Mouse (Mus musculus) CH12.LX (cell line): ENCODE measurements around the gene Gorasp1.

Source experiments
- CTCF ChIP-seq, 2 experiments: IDR thresholded peaks in 1 of 2; conservative IDR thresholded peaks in 1 of 2; 2 replicates each; pipeline ENCODE4 v1.5.1; 2011 to 2012; ENCODE audit warnings: low read depth in 2 of 2, low read length in 2 of 2, improper control_type of control experiment in 1 of 2, inconsistent platforms in 1 of 2, mild to moderate bottlenecking in 1 of 2, moderate library complexity in 1 of 2
- E2F4 ChIP-seq: IDR thresholded peaks from 2 replicates; pipeline ENCODE4 v1.6.1; 2011; ENCODE audit warnings: low read depth, low read length, improper control_type of control experiment; ENCODE audit not compliant: insufficient replicate concordance
- EP300 ChIP-seq: IDR thresholded peaks from 2 replicates; pipeline ENCODE4 v1.6.1; 2011; ENCODE audit warnings: low read length, improper control_type of control experiment
- HCFC1 ChIP-seq: IDR thresholded peaks from 2 replicates; pipeline ENCODE4 v1.6.1; 2012; ENCODE audit warnings: low read depth, mild to moderate bottlenecking, inconsistent platforms, low read length, improper control_type of control experiment
- MAX ChIP-seq: IDR thresholded peaks from 2 replicates; pipeline ENCODE4 v1.6.1; 2011; ENCODE audit warnings: low read length, improper control_type of control experiment
- MAZ ChIP-seq: IDR thresholded peaks from 2 replicates; pipeline ENCODE4 v1.6.1; 2012; ENCODE audit warnings: low read depth, mild to moderate bottlenecking, inconsistent platforms, low read length, improper control_type of control experiment, moderate library complexity
- MYC ChIP-seq: IDR thresholded peaks from 2 replicates; pipeline ENCODE4 v1.6.1; 2011; ENCODE audit warnings: low read depth, mild to moderate bottlenecking, improper control_type of control experiment, low read length
- POLR2A ChIP-seq: IDR thresholded peaks from 2 replicates; pipeline ENCODE4 v1.6.1; 2011; ENCODE audit warnings: low read depth, mild to moderate bottlenecking, improper control_type of control experiment, low read length
- POLR2AphosphoS2 ChIP-seq: IDR thresholded peaks from 2 replicates; pipeline ENCODE4 v1.6.1; 2011; ENCODE audit warnings: low read depth, low read length, improper control_type of control experiment
- RAD21 ChIP-seq: IDR thresholded peaks from 2 replicates; pipeline ENCODE4 v1.6.1; 2011; ENCODE audit warnings: low read depth, mild to moderate bottlenecking, low read length, improper control_type of control experiment, moderate library complexity
- TCF12 ChIP-seq: IDR thresholded peaks from 2 replicates; pipeline ENCODE4 v1.6.1; 2014; ENCODE audit warnings: low read depth, mild to moderate bottlenecking, inconsistent platforms, low read length, improper control_type of control experiment
- USF1 ChIP-seq: IDR thresholded peaks from 2 replicates; pipeline ENCODE4 v1.6.1; 2014; ENCODE audit warnings: low read depth, mild to moderate bottlenecking, inconsistent platforms, low read length, improper control_type of control experiment
- USF2 ChIP-seq: conservative IDR thresholded peaks from 2 replicates; pipeline ENCODE4 v1.6.1; 2011; ENCODE audit warnings: low read depth, low read length, improper control_type of control experiment
- ZMIZ1 ChIP-seq: IDR thresholded peaks from 2 replicates; pipeline ENCODE4 v1.6.1; 2012; ENCODE audit warnings: low read depth, mild to moderate bottlenecking, inconsistent platforms, low read length, improper control_type of control experiment

GRCm38 (mm10) chr9:119943326-119943725 lies 6.0 kb upstream of the Gorasp1 start:
- TF ChIP-seq ZMIZ1 = no peak
- no peak for TF ChIP-seq MAZ
- no peak for TF ChIP-seq USF1
- TF ChIP-seq EP300 = no peak
- no peak for TF ChIP-seq RAD21
- no peak for TF ChIP-seq POLR2A
- no peak for TF ChIP-seq CTCF (conservative IDR thresholded peaks at IDR 0.05 in 1 of 2, IDR thresholded peaks at IDR 0.05 in 1 of 2; ENCODE audit: low read depth in 2 of 2, low read length in 2 of 2)
- no peak for TF ChIP-seq POLR2AphosphoS2
- no peak for TF ChIP-seq MAX
- no peak for TF ChIP-seq E2F4
- TF ChIP-seq HCFC1 = no peak
- no peak for TF ChIP-seq MYC
- TF ChIP-seq USF2 = no peak
- no peak for TF ChIP-seq TCF12
